Mouse (Mus musculus) hindbrain, embryonic 13.5 days (tissue): ENCODE measurements around the gene Gm28308. TPM values are rescaled to one million over a fixed set of nuclear protein-coding genes. Genes with fewer than 3 reads are reported as not detected.
A peak's percentile ranks its signal among the peaks of the same experiment; 100 is the strongest.

ENCODE experiments used
- ATAC-seq: fragments of 200-750 bp; cut with Nextera tagmentation; 2 replicates; pipeline ENCODE4 v1.8.0; 2017; ENCODE audit warnings: moderate TSS enrichment; ENCODE audit not compliant: low FRiP score
- H3K27ac ChIP-seq: fragments of 300-500 bp; sonication (generic); 2 replicates; pipeline ENCODE4 v1.5.1; 2015; ENCODE audit warnings: inconsistent platforms, mild to moderate bottlenecking, moderate library complexity
- H3K27me3 ChIP-seq: fragments of 300-500 bp; sonication (generic); 2 replicates; pipeline ENCODE4 v1.6.1; 2015; ENCODE audit warnings: mild to moderate bottlenecking, inconsistent platforms
- H3K36me3 ChIP-seq: fragments of 300-500 bp; sonication (generic); 2 replicates; pipeline ENCODE4 v1.6.1; 2015; ENCODE audit warnings: mild to moderate bottlenecking, inconsistent platforms
- H3K4me1 ChIP-seq: fragments of 300-500 bp; sonication (generic); replicated peaks from 2 replicates; pipeline ENCODE4 v1.6.1; 2015; ENCODE audit warnings: inconsistent platforms
- H3K4me2 ChIP-seq: fragments of 300-500 bp; sonication (generic); 2 replicates; pipeline ENCODE4 v1.6.1; 2015; ENCODE audit warnings: inconsistent platforms, mild to moderate bottlenecking, moderate library complexity
- H3K4me3 ChIP-seq: fragments of 300-500 bp; sonication (generic); 2 replicates; pipeline ENCODE4 v1.5.1; 2015; ENCODE audit warnings: mild to moderate bottlenecking, inconsistent platforms
- H3K9ac ChIP-seq: fragments of 300-500 bp; sonication (generic); 2 replicates; pipeline ENCODE4 v1.6.1; 2015; ENCODE audit warnings: mild to moderate bottlenecking, inconsistent platforms
- H3K9me3 ChIP-seq: fragments of 300-500 bp; sonication (generic); 2 replicates; pipeline ENCODE4 v1.6.1; 2016; ENCODE audit warnings: inconsistent platforms
- WGBS: fragments of 180-500 bp; shearing (Covaris S2); methylation state at CpG from one replicate; pipeline ENCODE4 v1.1.7; 2015; 5-methylcytosine and 5-hydroxymethylcytosine counted together
- polyA plus RNA-seq: library from polyadenylated mRNA; unstranded; fragments of >200 nt; fragmentation: Nextera tagmentation; extraction: Ambion mirVana; gene quantifications from 2 replicates; pipeline ENCODE4 v1.2.1, GENCODE M21; 2015

The Gm28308 gene
- polyA plus RNA-seq, 1 experiment from 2014 or later, result not detected

DNA sequence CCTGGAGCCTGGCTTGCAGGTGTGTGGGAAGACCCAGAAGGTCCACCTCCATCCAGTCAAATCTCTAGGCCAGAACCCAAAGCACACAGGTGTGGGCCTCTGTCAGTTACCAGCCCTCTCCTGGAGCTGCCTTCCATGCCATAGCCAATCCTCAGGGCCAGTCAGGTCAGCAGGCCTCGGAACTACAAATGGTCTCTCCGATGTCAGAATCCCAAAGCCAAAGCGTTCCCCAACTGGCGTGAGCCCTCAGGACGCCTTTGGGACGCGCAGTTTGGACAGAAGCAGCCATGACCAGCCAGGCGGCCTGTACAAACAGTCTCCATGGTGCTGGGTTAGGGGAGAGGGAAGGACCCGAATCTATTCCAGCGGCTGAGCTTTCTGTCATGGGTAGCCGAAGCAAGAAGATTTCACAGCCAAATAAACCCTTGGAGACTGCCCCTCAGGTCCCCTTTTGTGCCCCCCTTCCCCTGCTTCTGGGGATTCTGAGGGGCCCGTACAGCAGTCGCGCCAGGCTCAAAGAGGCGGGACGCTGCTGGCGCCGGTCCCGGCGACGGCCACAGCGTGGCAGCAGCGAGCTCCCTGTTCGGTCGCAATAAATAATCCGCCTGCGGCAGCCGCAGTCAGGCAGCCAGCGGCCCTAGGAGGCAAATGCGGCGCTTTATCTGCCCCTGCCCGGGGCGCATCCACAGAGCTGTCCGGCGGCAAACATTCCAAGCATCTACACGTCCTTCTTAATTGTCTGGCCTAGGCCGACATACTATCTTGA is 1.8 kb downstream of the Gm28308 start:
- ATAC-seq, result peak; percentile 38; the same call in 1 of the 2 replicates
- H3K9ac ChIP-seq, result peak overlapping the region; percentile 63
- peaks cover 99% of the 10 kb centered on the region for H3K27me3 ChIP-seq
- peak overlapping the region; percentile 82 for H3K27ac ChIP-seq
- H3K4me3 ChIP-seq, result peak overlapping the region; percentile 34
- H3K9me3 ChIP-seq, result no peaks in the 10 kb centered on the region
- WGBS, result 1% methylated on average over 37 of the region's 37 CpGs
- H3K36me3 ChIP-seq, result no peaks in the 10 kb centered on the region
- peak overlapping the region; percentile 64 for H3K4me2 ChIP-seq
- H3K4me1 ChIP-seq, result peaks cover 40% of the 10 kb centered on the region

DNA sequence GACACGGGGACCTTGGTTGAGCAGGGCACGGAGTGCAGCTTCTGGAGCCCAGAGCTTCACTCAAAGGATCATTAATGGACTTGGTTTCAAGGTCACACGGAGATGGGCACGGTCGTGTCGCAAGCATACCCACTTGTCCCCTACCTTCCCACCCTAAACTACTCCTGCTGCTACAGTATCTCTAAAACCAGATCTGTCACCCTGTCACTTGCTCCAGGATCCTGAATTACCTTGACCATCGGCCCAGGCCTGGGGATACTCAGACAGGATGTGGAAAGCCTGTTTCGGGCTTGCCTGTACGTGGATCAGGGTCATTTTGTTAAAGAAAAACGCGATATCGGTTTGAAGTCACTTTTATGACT is 3.5 kb downstream of the Gm28308 start:
- Histone ChIP-seq H3K9ac (peak overlapping the region; percentile 70), H3K4me2 (peak overlapping the region; percentile 64), H3K27me3 (peaks cover 99% of the 10 kb centered on the region), H3K36me3 (no peaks in the 10 kb centered on the region), H3K4me3 (peak overlapping the region; percentile 58), H3K27ac (peak overlapping the region; percentile 91), H3K9me3 (no peaks in the 10 kb centered on the region), H3K4me1 (peaks cover 45% of the 10 kb centered on the region)
- ATAC-seq, result no peak
- WGBS, result 9% methylated on average over 12 of the region's 12 CpGs

DNA sequence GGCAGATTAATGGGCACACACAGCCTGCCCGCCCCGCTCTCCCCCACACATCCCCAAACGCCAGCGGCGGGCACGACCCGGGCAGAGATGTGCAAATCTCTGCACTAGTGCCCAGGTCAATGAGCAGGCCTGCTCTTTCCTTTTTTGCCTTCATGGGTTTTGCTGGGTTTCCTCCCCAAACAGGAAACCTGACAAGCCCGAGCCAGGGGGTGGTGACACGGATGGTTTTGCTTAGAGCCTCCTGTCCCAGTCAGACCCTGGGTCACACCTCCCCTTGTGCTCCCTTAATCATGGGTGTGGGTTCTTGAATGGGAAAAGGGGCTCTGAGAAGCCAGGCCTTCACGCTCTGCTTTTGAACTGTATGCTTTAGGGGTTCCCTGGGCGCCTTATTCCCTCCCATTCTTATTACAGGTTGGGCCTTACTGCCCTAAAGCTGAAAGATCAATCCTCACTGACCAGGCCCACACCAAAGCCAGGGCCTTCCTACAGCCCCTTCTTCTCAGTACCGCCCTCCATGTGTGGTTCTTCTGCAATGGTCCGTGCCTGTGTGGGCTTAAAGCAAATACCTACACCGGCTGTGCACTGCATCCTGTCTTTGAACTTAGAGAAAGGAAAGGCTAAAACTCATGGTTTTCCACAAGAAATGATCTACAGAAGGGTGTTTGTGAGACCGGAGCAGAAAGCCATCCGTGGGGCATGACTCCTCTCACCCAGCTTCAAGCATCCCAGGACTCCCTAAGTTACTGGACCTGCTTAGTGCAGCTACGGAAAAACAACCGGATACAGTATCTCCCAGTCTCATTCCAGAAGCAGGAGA is 4.1 kb downstream of the Gm28308 start:
- ATAC-seq, result 0 out of 2 replicates have a peak, but pooled peaks have one; percentile 1
- Histone ChIP-seq H3K9ac (peak overlapping the region; percentile 70; the same call in 1 of the 2 replicates), H3K36me3 (no peaks in the 10 kb centered on the region), H3K27ac (peak overlapping the region; percentile 91), H3K9me3 (no peaks in the 10 kb centered on the region), H3K4me3 (peak overlapping the region; percentile 58), H3K27me3 (peaks cover 99% of the 10 kb centered on the region), H3K4me2 (peak overlapping the region; percentile 64), H3K4me1 (peaks cover 49% of the 10 kb centered on the region)
- WGBS, result 4% methylated on average over 18 of the region's 18 CpGs

DNA sequence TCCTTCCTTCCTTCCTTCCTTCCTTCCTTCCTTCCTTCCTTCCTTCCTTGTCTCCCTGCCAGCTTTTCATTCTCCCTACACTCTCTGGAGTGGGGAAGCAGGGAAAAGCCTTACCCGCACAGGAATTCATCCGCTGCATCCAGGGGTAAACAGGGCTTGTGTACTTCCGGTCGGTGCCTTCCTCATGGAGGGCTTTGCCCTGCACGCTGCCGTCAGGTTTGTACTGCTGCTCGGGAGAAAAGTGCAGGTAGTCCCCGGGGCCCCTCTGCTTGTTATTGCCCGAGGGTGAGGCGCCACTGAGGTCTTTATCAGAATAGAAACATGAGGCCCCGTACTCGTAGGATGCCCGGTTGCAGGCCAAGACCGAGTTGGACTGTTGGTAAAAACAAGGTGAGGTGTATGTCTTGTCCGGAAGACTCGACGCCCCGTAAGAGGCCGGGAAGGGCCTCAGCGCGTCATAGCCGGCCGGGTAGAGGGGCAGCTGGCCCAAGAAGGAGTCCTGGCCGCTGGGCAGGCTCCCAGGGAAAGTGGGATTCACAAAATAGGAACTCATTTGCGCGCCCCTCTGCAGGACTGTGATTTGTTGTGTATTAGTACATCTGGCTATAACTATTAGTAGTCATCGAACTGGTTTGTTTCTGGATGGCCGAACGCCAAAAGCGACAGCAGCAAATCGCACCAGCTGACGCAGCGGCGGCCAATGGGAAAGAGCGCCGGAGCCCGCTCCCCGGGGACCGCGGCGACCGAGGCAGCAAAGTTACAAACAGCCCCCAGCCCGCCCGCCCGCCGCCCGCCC is 4.9 kb downstream of the Gm28308 start, which contains the start of gene Hoxa6:
Gene Hoxa6 (minus strand): TSS at position 651 of the 796 bp plus-strand sequence.
- under 1% methylated on average over 47 of the region's 47 CpGs for WGBS
- peaks cover 57% of the 10 kb centered on the region for H3K4me1 ChIP-seq
- H3K4me3 ChIP-seq, result peak within 1 kb of the TSS; percentile 58
- peak within 1 kb of the TSS; percentile 77 for H3K9ac ChIP-seq
- peaks cover 99% of the 10 kb centered on the region for H3K27me3 ChIP-seq
- peak within 1 kb of the TSS; percentile 95 for H3K27ac ChIP-seq
- H3K9me3 ChIP-seq, result no peaks in the 10 kb centered on the region
- no peaks in the 10 kb centered on the region for H3K36me3 ChIP-seq
- peak within 1 kb of the TSS; percentile 64 for H3K4me2 ChIP-seq
- ATAC-seq, result peak; percentile 14; the same call in 1 of the 2 replicates

DNA sequence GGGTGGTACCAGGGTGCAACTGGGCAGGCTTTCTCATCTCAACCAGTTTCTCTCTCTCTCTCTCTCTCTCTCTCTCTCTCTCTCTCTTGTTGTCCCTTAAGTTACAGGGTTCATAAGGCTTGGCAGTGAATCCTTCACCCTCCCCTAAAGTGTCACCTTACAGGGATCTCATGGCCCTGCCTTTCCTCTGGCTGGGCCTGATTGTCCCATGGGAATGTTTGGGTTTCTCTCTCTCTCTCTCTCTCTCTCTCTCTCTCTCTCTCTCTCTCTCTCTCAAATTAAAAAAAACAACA is 5.5 kb downstream of the Gm28308 start:
- Histone ChIP-seq H3K4me1 (peaks cover 53% of the 10 kb centered on the region), H3K4me3 (peak overlapping the region; percentile 58), H3K9me3 (no peaks in the 10 kb centered on the region), H3K27me3 (peaks cover 99% of the 10 kb centered on the region), H3K4me2 (peak overlapping the region; percentile 64), H3K9ac (peak overlapping the region; percentile 77), H3K27ac (peak overlapping the region; percentile 95), H3K36me3 (no peaks in the 10 kb centered on the region)
- no peak for ATAC-seq

DNA sequence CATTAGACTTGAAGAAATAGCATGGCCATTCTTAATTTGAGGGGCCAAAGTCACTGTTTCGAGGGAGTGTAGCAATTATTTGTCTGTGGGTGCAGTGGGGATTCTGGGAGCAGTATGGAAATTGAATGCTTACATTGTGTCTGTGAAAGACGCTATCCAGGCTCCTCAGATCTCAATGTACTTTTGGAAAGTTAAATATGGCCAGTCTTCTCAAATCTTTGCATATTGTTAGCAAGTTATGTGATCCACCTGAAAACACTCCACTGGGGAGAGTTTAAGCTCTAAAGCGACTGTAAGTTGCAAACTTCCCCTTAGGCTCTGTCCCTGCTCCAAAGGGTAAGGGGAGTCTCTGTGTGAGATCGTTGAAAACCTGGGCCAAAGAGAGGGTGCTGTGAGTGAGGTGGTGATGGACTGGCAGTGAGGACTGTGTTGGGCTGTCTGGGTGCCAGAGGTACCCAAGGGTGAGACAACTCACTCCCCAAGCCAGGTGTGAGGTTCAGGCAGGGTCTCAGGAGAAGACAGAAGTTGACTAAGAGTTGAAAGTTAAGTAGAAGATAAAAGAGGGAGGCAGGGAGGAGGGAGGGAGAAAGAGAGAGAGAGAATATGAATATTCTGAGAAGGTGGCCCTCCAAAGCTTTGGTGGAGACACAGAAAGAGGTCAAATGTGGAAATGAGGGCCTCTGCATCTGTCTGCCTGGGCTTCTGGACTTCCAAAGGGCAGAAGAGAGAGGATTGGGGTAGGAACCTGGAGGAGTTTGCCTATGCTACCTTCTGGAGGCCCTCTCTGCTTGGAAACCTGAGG is 6.1 kb downstream of the Gm28308 start:
- peaks cover 48% of the 10 kb centered on the region for H3K4me1 ChIP-seq
- H3K9ac ChIP-seq, result peak overlapping the region; percentile 77
- H3K9me3 ChIP-seq, result no peaks in the 10 kb centered on the region
- WGBS, result 4% methylated on average over 4 of the region's 4 CpGs
- ATAC-seq, result no peak
- H3K4me3 ChIP-seq, result peak overlapping the region; percentile 58
- peaks cover 99% of the 10 kb centered on the region for H3K27me3 ChIP-seq
- peak overlapping the region; percentile 95 for H3K27ac ChIP-seq
- H3K36me3 ChIP-seq, result no peaks in the 10 kb centered on the region
- peak overlapping the region; percentile 64 for H3K4me2 ChIP-seq

DNA sequence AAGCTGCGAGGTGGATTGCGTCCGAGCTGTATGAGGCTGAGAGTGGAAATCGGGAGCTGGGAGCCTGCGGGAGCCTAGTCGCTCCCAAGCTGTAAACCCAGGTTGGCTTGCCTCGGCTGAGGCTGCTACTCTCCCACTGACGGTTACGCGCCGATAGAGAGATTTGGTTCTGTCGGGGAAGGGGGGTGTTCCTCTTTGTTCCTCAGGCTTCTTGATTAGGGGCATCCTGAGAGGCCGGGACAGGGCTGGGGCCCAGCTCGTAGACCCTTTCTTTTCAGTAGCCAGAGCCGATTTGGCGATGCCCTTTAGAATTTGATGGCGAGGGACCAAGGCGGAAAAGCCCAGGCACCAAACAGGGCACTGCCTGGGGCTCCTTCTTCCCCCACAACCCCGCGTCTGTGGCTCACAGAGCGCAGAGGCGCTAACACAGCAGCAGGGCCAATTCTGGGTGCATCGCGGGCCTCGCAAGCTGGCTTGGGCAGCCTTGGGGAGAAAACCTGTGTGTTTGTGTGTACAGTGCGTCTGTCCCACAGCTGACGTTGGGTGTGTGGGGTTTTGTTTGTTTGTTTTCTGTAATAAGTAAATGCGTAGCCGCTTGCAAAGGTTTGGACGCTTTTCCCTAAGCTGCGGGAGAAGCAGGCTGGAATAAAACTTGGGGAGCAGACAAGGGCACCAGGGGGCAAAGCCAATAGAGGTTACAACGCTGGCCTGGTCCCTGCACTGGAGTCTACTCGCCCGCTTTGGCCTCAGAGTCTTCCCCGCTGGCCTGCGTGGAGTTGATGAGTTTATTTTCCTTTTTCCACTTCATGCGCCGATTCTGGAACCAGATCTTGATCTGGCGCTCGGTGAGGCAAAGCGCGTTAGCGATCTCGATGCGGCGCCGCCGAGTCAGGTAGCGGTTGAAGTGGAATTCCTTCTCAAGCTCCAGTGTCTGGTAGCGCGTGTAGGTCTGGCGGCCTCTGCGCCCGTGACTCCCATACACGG is 7.2 kb downstream of the Gm28308 start:
- peaks cover 99% of the 10 kb centered on the region for H3K27me3 ChIP-seq
- peak overlapping the region; percentile 95 for H3K27ac ChIP-seq
- peak overlapping the region; percentile 64 for H3K4me2 ChIP-seq
- no peaks in the 10 kb centered on the region for H3K36me3 ChIP-seq
- H3K4me3 ChIP-seq, result peak overlapping the region; percentile 58
- peak overlapping the region; percentile 77 for H3K9ac ChIP-seq
- no peaks in the 10 kb centered on the region for H3K9me3 ChIP-seq
- ATAC-seq, result no peak
- WGBS, result under 1% methylated on average over 55 of the region's 55 CpGs
- peaks cover 39% of the 10 kb centered on the region for H3K4me1 ChIP-seq

DNA sequence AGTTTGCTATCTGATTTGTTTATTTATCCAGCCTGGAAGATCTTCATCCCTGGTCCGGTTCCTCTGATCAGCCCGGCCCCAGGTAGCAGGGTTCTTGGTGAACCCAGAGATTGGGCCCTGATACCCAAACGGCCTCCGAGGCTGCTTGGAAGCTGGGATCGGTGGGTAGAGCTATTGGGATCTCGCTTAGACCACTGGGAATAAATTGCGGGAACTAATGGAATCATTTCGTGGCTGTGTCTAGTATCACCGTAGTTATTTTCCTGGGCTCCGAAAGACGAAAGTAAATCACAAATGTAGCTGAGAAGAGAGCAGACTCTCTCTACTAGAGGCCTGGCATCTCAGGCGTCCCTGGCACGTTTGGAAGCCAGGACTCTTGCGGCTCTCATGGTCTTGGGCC is 7.9 kb downstream of the Gm28308 start:
- Histone ChIP-seq H3K4me1 (peaks cover 44% of the 10 kb centered on the region), H3K9ac (peak overlapping the region; percentile 77), H3K27me3 (peaks cover 99% of the 10 kb centered on the region), H3K36me3 (no peaks in the 10 kb centered on the region), H3K27ac (peak overlapping the region; percentile 95), H3K4me2 (peak overlapping the region; percentile 64), H3K9me3 (no peaks in the 10 kb centered on the region), H3K4me3 (peak overlapping the region; percentile 58)
- WGBS, result 4% methylated on average over 14 of the region's 14 CpGs
- no peak for ATAC-seq

DNA sequence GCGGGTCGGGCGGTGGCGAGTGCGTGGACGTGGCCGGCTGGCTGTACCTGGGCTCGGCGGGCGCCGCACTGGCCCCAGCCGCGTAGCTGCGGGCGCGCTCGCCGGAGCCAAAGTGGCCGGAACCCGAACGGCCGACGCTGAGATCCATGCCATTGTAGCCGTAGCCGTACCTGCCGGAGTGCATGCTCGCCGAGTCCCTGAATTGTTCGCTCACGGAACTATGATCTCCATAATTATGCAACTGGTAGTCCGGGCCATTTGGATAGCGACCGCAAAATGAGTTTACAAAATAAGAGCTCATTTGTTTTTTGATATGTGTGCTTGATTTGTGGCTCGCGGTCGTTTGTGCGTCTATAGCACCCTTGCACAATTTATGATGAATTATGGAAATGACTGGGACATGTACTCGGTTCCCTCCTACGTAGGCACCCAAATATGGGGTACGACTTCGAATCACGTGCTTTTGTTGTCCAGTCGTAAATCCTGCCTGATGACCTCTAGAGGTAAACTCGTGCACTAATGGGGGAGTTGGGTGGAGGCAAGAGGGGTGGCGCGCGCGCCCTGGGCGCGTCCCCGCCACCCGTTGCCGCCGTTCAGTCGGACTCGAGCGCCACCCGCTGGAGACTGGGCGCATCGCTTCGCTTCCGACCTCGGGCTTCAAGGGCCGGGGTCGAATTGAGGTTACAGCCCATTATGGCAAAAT is 8.9 kb downstream of the Gm28308 start, which contains the start of gene Hoxa5:
Gene Hoxa5 (minus strand): TSS at position 538 of the 703 bp plus-strand sequence.
- H3K9me3 ChIP-seq, result no peaks in the 10 kb centered on the region
- H3K4me2 ChIP-seq, result peak within 1 kb of the TSS; percentile 64
- H3K27me3 ChIP-seq, result peaks cover 99% of the 10 kb centered on the region
- H3K4me1 ChIP-seq, result peaks cover 40% of the 10 kb centered on the region
- under 1% methylated on average over 64 of the region's 65 CpGs for WGBS
- peak within 1 kb of the TSS; percentile 58 for H3K4me3 ChIP-seq
- no peaks in the 10 kb centered on the region for H3K36me3 ChIP-seq
- peak; percentile 65 for ATAC-seq
- H3K9ac ChIP-seq, result peak within 1 kb of the TSS; percentile 90
- H3K27ac ChIP-seq, result peak within 1 kb of the TSS; percentile 95

DNA sequence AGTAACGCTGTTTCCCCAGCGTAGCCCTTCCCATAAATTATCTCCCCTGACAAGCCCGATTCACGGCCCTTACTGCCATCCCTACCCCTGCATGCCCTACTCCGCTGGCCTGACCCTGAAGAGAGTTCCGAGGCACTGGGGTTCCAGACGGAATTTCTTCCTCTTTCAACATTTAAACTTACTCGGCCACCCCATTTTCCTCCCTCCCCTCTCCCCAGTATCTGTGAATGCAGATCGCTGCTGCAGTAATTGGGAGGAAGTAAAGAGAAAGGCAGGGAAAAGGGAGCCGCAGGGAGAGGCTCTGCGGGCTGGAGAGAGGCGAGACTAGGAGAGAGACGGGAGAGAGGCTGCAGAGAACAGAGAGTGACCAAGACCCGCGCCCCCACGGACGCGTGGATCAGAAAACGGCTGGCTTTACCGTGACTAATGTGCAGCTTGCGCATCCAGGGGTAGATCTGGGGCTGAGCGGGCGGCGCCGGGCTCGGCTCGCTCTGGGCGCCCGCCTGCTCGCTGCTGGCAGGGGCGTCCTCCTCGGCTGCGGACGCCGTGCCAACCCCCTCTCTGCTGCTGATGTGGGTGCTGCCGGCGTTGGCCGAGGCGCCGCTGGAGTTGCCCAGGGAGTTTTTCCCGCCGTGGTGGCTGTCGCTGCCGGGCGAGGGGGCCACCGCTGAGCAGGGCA is 9.6 kb downstream of the Gm28308 start:
- Histone ChIP-seq H3K4me1 (peaks cover 33% of the 10 kb centered on the region), H3K9ac (peak overlapping the region; percentile 90), H3K4me3 (peak overlapping the region; percentile 58), H3K4me2 (peak overlapping the region; percentile 64), H3K9me3 (no peaks in the 10 kb centered on the region), H3K27ac (peak overlapping the region; percentile 95), H3K36me3 (no peaks in the 10 kb centered on the region), H3K27me3 (peaks cover 99% of the 10 kb centered on the region)
- WGBS, result 0% methylated on average over 42 of the region's 46 CpGs
- no peak for ATAC-seq
